Mouse (Mus musculus) gastrocnemius, postnatal 25 days (tissue): Measurements from ENCODE around the gene Fras1. TPM values are rescaled to one million over a fixed set of nuclear protein-coding genes. Genes with fewer than 3 reads are reported as not detected.

ENCODE experiments used
- DNase-seq: peaks from one replicate; pipeline ENCODE4 v3.0.0; 2022
- total RNA-seq, 2 experiments: library from RNA; stranded (reverse); gene quantifications; 1 replicate in 1 of 2; 2 replicates in 1 of 2; pipeline ENCODE4 v1.2.3; 2021

The Fras1 gene
- total RNA-seq, 2 experiments from 2014 or later = 3.3 to 3.8 TPM

- peak; percentile 71 for DNase-seq
Observed at GRCm38 (mm10) chr5:96792936-96793718, 419.4 kb downstream of the Fras1 start, which contains the start of gene Anxa3. Gene Anxa3 (plus strand): TSS chr5:96793339.

- DNase-seq = no peak
Observed at GRCm38 (mm10) chr5:96793953-96794635, 420.3 kb downstream of the Fras1 start.

GRCm38 (mm10) chr5:96795752-96796151, 422.0 kb downstream of the Fras1 start:
- DNase-seq = no peak

- DNase-seq = no peak
Observed at GRCm38 (mm10) chr5:96797465-96797864, 423.7 kb downstream of the Fras1 start.

DNA sequence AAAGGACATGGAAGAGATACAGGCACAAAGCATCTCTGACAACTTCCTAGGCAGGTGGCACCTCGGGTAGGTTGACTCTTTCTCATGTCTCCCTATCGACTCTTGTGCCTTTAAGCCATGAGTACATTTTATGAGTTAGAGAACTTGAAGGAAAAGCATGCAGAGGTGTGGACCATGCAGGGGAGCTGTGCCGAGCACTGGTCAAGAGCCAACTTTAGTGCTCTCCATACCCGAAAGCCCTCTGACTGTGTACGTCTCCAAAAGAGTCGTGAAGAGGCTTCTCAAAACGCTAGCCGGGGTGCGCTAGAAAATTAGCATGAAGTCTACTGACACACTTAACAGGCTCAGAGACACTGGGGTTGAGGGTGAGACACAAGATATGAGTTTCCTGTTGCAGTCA, 425.4 kb downstream of the Fras1 start:
- DNase-seq = no peak

DNA sequence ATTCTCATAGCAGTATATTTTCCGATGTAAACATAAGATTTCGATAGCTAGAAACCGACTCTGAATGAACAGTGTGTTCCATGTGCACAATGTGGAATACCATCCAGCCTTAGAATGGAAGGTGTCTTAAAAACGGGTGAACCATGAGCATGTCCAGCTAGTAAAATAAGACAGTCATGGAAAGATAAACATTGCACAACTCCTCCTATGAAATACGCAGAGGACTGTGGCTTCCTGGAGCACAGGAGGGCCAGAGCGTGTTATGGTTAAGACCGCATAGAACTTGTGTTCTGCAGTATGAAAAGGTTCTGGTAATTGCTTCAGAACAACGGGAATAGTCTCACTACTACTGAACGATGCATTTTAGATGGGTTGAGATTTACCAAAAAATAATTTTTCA, 426.2 kb downstream of the Fras1 start:
- DNase-seq = no peak

GRCm38 (mm10) chr5:96802185-96802584, 428.4 kb downstream of the Fras1 start:
- peak; percentile 16 for DNase-seq

DNA sequence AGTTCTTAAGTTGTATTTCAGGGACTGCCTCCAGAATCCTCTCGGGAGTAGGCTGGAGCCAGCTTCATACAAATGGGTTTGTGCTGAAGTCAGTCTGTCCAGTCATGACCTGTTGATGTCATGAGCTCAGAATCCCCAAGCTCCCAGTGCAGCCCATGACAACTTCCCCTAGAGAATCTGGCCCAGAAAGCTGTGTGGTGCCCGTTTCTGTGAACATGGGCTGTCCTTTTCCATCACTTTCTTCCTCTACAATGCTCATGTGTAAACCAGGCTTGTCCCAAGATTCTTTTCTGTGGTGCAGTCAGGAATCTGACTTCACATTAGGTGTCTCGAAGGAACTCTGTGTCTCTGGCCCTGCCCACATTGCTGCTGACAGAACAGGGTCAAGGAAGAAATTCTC, 429.3 kb downstream of the Fras1 start:
- peak; percentile 75 for DNase-seq

DNA sequence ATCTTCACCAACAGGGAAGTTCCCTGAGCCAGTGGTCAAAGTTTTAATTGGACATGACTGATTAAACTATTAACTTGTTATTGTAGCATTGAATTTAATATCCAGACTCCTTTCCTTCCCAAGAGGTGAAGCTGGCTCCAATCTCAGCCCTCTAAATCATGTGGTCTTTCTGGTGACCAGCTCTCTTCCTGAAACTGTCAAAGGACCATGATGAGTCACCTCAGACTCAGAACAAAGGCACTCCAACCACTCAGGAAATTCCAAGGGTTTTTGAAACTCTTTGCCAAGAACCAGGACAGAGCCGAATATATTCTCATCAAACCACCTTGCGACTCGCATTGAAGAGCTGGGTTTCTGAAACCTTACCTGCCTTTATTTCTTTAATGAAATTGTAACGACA, 430.5 kb downstream of the Fras1 start:
- DNase-seq = no peak

DNA sequence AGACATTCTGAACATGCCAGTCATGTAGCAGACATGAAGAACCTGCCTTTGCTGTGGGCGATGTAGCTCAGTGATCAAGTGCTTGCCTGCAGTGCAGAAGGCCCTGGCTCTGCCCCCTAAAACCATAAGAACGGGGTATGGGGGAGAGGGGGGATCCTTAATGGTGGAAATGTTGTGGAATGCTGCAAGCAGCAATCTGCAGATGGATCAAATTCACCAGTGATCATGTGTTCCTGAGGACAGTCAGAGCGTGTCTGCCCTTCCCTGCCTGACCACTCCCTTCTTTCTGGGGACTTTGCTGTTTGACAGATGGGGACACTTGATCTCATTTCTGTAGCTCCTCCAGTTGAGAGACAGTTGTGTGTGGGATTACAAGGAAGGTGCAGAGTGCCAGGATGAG, 431.1 kb downstream of the Fras1 start:
- no peak for DNase-seq

DNA sequence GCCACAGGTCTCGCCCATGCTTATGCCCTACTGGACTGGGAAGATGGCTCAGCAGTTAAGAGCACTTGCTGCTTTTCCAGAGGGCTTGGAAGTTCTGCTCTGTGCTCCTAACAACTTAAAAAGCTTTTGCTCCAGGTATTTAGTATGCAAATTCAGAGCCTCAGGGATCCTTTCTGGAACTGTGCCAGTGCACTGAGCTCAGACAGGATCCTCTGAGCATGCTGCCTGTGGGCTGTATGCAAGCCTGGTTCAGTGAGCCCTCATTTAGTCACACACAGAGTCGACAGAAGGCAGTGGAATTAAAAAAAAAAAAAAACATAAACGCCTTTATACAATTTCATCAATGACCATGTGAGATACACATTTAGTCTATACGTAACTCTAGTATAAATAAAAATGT, 436.9 kb downstream of the Fras1 start:
- no peak for DNase-seq

DNA sequence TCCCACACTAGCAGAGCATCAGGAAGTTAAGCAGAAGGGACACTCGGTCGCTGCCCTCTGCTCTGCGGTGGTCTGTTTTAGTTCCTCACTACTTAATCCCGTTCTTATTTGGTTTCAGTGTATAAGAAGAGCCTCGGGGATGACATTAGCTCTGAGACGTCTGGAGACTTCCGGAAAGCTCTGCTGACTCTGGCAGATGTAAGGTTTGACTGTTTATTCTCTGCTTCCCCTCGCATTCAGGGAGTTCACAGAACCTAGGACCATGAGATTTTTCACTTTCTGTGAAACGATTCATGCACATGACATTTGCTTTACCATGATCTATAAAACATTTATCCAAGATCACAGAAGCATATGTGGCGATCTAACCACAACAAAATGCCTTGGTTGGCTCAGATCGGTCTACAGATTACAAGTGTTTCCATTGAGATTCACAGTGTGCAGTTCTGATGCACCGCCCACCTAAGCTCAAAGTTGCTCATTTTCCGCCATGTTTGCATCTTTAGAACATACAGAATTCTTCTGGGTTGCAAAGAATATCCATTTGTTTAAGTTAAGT, 451.1 kb downstream of the Fras1 start:
- no peak for DNase-seq

GRCm38 (mm10) chr5:96827176-96827575, 453.4 kb downstream of the Fras1 start:
- no peak for DNase-seq

Other genes starting within 250 kb of the Fras1 start
- 10 to 100 TPM; 30.9 to 32.8 TPM for gene Cnot6l, start 209.8 kb upstream of the Fras1 start, total RNA-seq
- 10 to 100 TPM; 23.6 to 27.4 TPM for gene Mrpl1, start 164.5 kb upstream of the Fras1 start, total RNA-seq